Mouse (Mus musculus) layer of hippocampus, adult 8-10 months (tissue): ENCODE results near the gene Zfp512b. TPM values are rescaled to one million over a fixed set of nuclear protein-coding genes. Genes with fewer than 3 reads are reported as not detected.

Experiments used
- DNase-seq, 2 experiments: peaks; one replicate each; pipeline ENCODE4 v3.0.0; 2022; ENCODE audit warnings: low spot score in 2 of 2
- total RNA-seq, 4 experiments: library from RNA; stranded (reverse); gene quantifications; 2 replicates each; pipeline ENCODE4 v1.2.4; 2022

The Zfp512b gene
- total RNA-seq = 100 to 1,000 TPM in 1 of 4 experiments, 10 to 100 TPM in 3; 89.3 to 104 (median 93.8) TPM

- peak; percentile 32 to 50 for DNase-seq
Measured at GRCm38 (mm10) chr2:181592231-181593041, at the start of gene Zfp512b. TSS of gene Zfp512b (minus strand) at chr2:181592803.

DNA sequence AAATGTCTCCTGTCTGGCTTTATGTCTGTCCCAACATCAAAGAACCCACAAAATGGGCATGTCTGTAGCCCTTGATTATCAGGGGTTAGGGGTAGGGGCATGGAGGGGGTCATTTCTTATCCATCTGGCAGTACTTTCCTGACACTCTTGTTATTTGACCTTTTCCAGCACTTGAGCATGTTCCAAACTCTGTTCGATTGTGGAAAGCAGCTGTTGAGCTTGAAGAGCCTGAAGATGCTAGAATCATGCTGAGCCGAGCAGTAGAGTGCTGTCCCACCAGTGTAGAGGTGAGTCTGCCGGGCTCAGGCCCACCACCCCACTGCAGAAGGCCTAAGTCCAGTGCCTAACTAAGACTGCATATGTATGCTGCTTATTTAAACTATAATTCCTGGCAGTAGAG is 43.3 kb upstream of the Zfp512b start:
- no peak for DNase-seq

DNA sequence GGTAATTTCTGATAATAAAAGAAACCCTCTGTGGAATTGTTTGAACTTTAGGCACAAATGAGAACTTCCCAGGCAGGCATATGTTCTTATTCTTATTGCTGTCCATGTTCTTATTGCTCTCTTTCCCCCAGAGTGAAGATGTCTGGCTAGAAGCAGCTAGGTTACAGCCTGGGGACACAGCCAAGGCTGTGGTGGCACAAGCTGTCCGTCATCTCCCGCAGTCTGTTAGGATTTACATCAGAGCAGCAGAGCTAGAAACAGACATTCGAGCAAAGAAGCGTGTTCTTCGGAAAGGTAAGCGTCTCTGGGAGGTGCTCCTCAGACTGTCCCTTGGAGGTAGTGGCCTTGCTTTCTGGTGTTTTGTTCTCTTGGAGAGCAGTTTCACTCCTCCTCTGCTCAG is 40.0 kb upstream of the Zfp512b start:
- peak in 1 of 2 experiments; percentile 35 for DNase-seq

DNA sequence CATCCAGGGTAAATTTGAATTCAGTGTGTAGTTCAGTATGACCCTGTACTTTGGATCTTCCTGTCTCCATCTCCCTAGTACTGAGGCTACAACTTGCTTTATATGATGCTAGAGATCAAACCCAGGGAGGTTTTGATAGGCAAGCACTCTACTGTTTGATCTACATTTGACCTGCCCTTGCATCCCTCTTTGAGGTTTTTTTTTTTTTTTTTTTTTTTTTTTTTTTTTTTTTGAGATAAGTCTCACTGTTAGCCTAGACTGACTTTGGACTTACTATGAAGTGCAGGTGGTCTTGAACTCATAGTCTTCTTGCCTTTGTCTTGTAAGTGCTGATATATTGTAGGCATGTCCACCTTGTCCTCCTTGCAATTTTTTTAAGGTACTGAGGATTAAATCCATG is 35.9 kb upstream of the Zfp512b start:
- DNase-seq = no peak

DNA sequence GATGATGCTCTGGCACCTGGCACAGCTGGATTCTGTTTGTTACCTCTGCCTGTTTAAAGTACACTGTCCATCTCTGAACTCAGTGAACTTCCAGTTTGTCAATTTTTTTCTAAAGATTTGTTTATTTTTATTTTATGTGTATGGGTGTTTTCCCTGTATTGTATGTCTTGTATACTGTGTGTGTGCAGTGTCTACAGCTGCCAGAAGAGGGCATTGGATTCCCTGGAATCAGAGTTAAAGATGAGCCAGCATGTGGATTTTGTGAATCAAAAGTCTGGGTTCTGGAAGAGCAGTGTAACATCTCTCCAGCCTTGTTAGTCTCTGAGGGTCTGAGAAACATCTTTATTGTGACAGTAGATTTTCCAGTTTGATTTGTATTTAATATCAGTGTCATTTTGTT is 30.8 kb upstream of the Zfp512b start:
- DNase-seq = peak in 1 of 2 experiments; percentile 26

- DNase-seq = no peak
Measured at GRCm38 (mm10) chr2:181618761-181619495, 26.3 kb upstream of the Zfp512b start.

GRCm38 (mm10) chr2:181602367-181602766 is 9.8 kb upstream of the Zfp512b start:
- no peak for DNase-seq

- DNase-seq = no peak
Measured at GRCm38 (mm10) chr2:181601751-181602145, 9.1 kb upstream of the Zfp512b start.

GRCm38 (mm10) chr2:181600828-181601750 is 8.5 kb upstream of the Zfp512b start:
- peak; percentile 97 to 98 for DNase-seq

DNA sequence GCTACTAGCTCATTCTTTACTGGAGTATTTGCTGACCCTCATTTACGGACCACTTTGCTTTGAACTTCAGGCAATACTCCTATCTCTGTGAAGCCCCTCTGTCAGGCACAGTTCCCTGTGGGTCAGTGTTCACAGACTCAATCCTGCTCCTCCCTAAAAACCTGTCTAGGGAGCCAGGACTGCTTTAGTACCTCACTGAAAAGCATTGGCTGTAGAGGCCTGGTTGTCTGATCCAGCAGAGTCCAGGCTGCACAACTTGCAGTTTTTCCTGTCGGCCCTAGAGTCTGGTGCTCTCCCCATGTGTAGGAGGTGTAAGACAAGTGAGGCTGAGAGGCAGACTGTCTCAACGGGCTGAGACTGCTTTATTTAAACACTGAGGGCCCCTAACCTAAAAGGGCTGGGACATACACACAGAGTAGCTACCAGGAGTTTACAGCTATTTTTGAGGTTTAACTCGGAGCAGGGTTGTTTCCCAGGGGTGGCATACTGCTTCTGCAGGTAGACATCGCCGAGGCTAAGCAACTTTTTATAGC is 7.7 kb upstream of the Zfp512b start:
- DNase-seq = no peak

- DNase-seq = peak in 1 of 2 experiments; percentile 57
Measured at GRCm38 (mm10) chr2:181598454-181599351, 6.1 kb upstream of the Zfp512b start, which contains the start of gene Samd10. TSS of gene Samd10 (minus strand) at chr2:181599212.

GRCm38 (mm10) chr2:181597378-181598061 is 4.9 kb upstream of the Zfp512b start:
- DNase-seq = no peak

GRCm38 (mm10) chr2:181596221-181596960 is 3.8 kb upstream of the Zfp512b start:
- DNase-seq = no peak

- DNase-seq = no peak
Measured at GRCm38 (mm10) chr2:181594946-181595696, 2.5 kb upstream of the Zfp512b start.

- DNase-seq = no peak
Measured at GRCm38 (mm10) chr2:181593937-181594336, 1.3 kb upstream of the Zfp512b start.

DNA sequence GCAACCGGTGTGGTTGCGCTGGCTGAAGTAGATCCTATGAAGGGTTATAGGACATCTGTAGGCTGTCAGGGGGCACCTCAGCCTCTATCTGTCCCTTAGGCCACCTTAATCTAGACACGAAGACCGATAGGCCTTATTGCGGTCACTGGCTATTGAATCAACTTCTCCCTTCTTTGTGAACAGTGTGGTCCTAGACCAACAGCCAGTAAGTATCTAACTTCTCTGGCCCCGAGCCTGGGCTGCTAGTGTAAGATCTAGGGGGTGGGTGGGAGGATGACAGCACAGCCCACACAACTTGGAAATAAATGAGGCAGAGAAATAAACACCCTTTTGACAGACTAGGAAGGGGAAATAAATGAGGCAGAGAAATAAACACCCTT is 429 bp upstream of the Zfp512b start:
- DNase-seq = peak in 1 of 2 experiments; percentile 46

DNA sequence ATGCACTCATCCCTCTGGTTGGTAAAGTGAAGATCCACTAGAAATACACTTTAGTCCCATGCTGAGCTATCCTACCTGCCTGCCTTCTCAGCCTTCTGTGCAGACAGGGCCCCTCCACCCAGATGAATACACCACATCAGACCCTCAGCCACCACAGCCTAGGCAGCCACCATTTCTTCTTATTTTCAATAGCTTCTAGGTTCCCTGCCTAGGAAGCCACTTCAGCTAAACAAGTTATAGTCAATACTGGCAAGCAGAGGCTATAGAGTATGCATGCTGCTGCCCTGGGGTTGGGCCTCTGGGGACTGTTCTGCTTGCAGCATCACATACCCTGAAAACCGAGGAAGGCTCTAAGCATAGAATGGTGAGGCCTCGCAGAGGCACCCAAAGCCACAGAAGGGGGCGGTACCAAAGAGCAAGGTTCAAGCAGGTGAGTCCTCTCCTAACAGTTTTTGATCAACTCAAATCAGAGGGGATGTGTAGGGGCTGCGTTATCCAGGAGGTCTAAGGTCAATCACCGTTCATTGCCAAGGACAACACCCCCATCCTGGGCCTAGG is 996 bp downstream of the Zfp512b start, which contains the start of gene Prpf6:
Gene Prpf6, plus strand, starts transcription at position 341 of the 558 bp plus-strand sequence.
- DNase-seq = peak in 1 of 2 experiments; percentile 13

DNA sequence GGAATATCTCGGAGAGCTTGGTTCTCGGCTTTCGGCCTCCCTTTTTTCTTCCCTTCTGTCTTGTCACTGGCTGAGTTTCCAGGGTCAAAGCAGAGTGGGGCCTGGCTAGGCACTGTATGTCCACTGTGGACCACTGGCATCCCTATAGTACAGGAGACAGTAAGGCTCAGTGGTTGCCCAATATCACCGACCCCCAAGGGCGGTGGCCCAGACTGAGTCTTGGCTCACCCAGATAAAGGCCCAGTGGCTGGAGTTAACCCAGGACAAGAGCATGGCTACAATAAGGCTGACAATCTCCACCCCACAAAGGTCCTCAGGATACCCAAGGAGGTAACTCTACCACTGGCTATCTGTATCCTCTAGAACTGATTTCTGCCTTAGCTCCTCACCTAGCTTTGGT is 2.1 kb downstream of the Zfp512b start:
- DNase-seq = no peak
